21 mouse cellular contexts compared by ENCODE assay signal in genomic region chr17:16665253-16665652, GRCm38 (mm10).
DNase-seq lines count a peak whose midpoint lies in the region; ATAC-seq and TF ChIP-seq lines count a peak whose summit lies in the region.
"Had no signal": no experiment of that assay in that cellular context is flagged by ENCODE, and none has a peak within 500 bp of the region (broad histone marks: within the 10 kb centered on the region; RNA-seq: fewer than 3 reads in every experiment).

No protein-coding gene starts in this region.

- no peaks in the 10 kb centered on the region for H3K9me3 ChIP-seq in embryonic facial prominence, embryonic 14.5 days (ENCODE audit: control insufficient read depth, low read length)
- no peaks in the 10 kb centered on the region for H3K9me3 ChIP-seq in embryonic facial prominence, embryonic 10.5 days
- H3K9me3 ChIP-seq: embryonic facial prominence, embryonic 12.5 days; forebrain, embryonic 13.5 days; G1E; limb, embryonic 15.5 days; neural tube, embryonic 13.5 days had no signal

- H3K4me3 ChIP-seq in embryonic facial prominence, embryonic 14.5 days (ENCODE audit: low read depth, low read length), result no peak overlapping the region
- no peak overlapping the region for H3K4me3 ChIP-seq in embryonic facial prominence, embryonic 10.5 days
- H3K4me3 ChIP-seq in thymus, adult 2 months (ENCODE audit: control insufficient read depth, insufficient read depth, low read length), result no peak overlapping the region
- H3K4me3 ChIP-seq: embryonic facial prominence, embryonic 12.5 days; forebrain, embryonic 13.5 days; limb, embryonic 15.5 days; neural tube, embryonic 13.5 days had no signal

- TF ChIP-seq CTCF in thymus, adult 2 months (IDR thresholded peaks at IDR 0.05; ENCODE audit: borderline replicate concordance, control insufficient read depth, extremely low read depth, insufficient read depth, low read length, poor library complexity), result no peak

- TF ChIP-seq POLR2A in thymus, adult 2 months (IDR thresholded peaks at IDR 0.05; ENCODE audit: control insufficient read depth, extremely low read depth, insufficient read depth, low read length, poor library complexity), result no peak

- no peak for ATAC-seq in embryonic facial prominence, embryonic 14.5 days (ENCODE audit: low read depth)
- ATAC-seq: forebrain, embryonic 13.5 days; midbrain, embryonic 16.5 days had no signal

- no peak overlapping the region for H3K4me2 ChIP-seq in embryonic facial prominence, embryonic 14.5 days (ENCODE audit: low read depth, low read length)
- H3K4me2 ChIP-seq: embryonic facial prominence, embryonic 12.5 days; forebrain, embryonic 13.5 days; hindbrain, embryonic 14.5 days; limb, embryonic 15.5 days; neural tube, embryonic 13.5 days had no signal

- H3K4me1 ChIP-seq in embryonic facial prominence, embryonic 14.5 days (ENCODE audit: control insufficient read depth, insufficient read depth, low read length), result no peaks in the 10 kb centered on the region
- H3K4me1 ChIP-seq in embryonic facial prominence, embryonic 10.5 days, result no peaks in the 10 kb centered on the region
- no peaks in the 10 kb centered on the region for H3K4me1 ChIP-seq in thymus, adult 2 months (replicated peaks; ENCODE audit: control insufficient read depth, insufficient read depth, low read length)
- H3K4me1 ChIP-seq: embryonic facial prominence, embryonic 12.5 days; forebrain, embryonic 13.5 days; limb, embryonic 15.5 days; neural tube, embryonic 13.5 days had no signal

- no peaks in the 10 kb centered on the region for H3K36me3 ChIP-seq in embryonic facial prominence, embryonic 14.5 days (ENCODE audit: control insufficient read depth, insufficient read depth, low read length)
- H3K36me3 ChIP-seq in embryonic facial prominence, embryonic 10.5 days (replicated peaks), result no peaks in the 10 kb centered on the region
- no peaks in the 10 kb centered on the region for H3K36me3 ChIP-seq in thymus, adult 2 months (ENCODE audit: control insufficient read depth, insufficient read depth, low read length)
- H3K36me3 ChIP-seq: embryonic facial prominence, embryonic 12.5 days; G1E; limb, embryonic 15.5 days; neural tube, embryonic 13.5 days had no signal

- no peaks in the 10 kb centered on the region for H3K27me3 ChIP-seq in embryonic facial prominence, embryonic 14.5 days (replicated peaks; ENCODE audit: control insufficient read depth, insufficient read depth, low read length)
- no peaks in the 10 kb centered on the region for H3K27me3 ChIP-seq in embryonic facial prominence, embryonic 10.5 days (replicated peaks; ENCODE audit: low read depth, poor library complexity, severe bottlenecking)
- H3K27me3 ChIP-seq in thymus, adult 2 months (ENCODE audit: control insufficient read depth, insufficient read depth, low read length), result no peaks in the 10 kb centered on the region
- H3K27me3 ChIP-seq: embryonic facial prominence, embryonic 12.5 days; forebrain, embryonic 13.5 days; limb, embryonic 15.5 days; neural tube, embryonic 13.5 days had no signal

- no peak overlapping the region for H3K27ac ChIP-seq in embryonic facial prominence, embryonic 14.5 days (replicated peaks; ENCODE audit: low read depth, low read length)
- H3K27ac ChIP-seq in embryonic facial prominence, embryonic 10.5 days (replicated peaks), result no peak overlapping the region
- H3K27ac ChIP-seq in thymus, adult 2 months (ENCODE audit: control insufficient read depth, insufficient read depth, low read length), result no peak overlapping the region
- H3K27ac ChIP-seq: embryonic facial prominence, embryonic 12.5 days; forebrain, embryonic 13.5 days; hindbrain, embryonic 14.5 days; limb, embryonic 15.5 days; neural tube, embryonic 13.5 days had no signal

- no peak overlapping the region for H3K9ac ChIP-seq in embryonic facial prominence, embryonic 14.5 days (ENCODE audit: low read depth, low read length)
- H3K9ac ChIP-seq: embryonic facial prominence, embryonic 12.5 days; forebrain, embryonic 13.5 days; hindbrain, embryonic 14.5 days; limb, embryonic 15.5 days; neural tube, embryonic 13.5 days had no signal

- peak; percentile 48 for DNase-seq in embryonic facial prominence, embryonic 14.5 days (ENCODE audit: low spot score)
- no peak for DNase-seq in embryonic facial prominence, embryonic 10.5 days (ENCODE audit: low spot score)
- DNase-seq in layer of hippocampus, adult 8-10 months (ENCODE audit: low spot score in 2 of 2), result peak; percentile 3 to 12
- no peak for DNase-seq in layer of hippocampus, adult 9-10 months (ENCODE audit: low spot score)
- peak; percentile 47 for DNase-seq in adipocyte (ENCODE audit: low spot score)
- DNase-seq in left cerebral cortex, adult 9 months (ENCODE audit: low spot score in 2 of 2), result peak; percentile 1 to 13
- DNase-seq in spleen, adult 12 weeks (ENCODE audit: low spot score), result no peak
- DNase-seq in thymus, adult 2 months, result no peak
- DNase-seq: adrenal gland, postnatal 25 days; gastrocnemius, postnatal 25 days; kidney, adult 11 months; lung, adult 18-20 months; spleen, adult 18-20 months; thymus, postnatal 4 days had no signal

Comparison
In these comparisons a context has a peak if more than half of its experiments do, and no peak if none do; other contexts are left out.
1. DNase-seq: peak in embryonic facial prominence, embryonic 14.5 days (single experiment), layer of hippocampus, adult 8-10 months (2 of 2), adipocyte (single experiment) and left cerebral cortex, adult 9 months (2 of 2); none in embryonic facial prominence, embryonic 10.5 days (single experiment), layer of hippocampus, adult 9-10 months (single experiment), spleen, adult 12 weeks (single experiment) and thymus, adult 2 months (single experiment).